Mouse (Mus musculus) leukemia stem cell, adult 10-12 weeks (primary cell): ENCODE results near the gene Krtap5-5. TPM values are rescaled to one million over a fixed set of nuclear protein-coding genes. Genes with fewer than 3 reads are reported as not detected.

Source experiments
- polyA plus RNA-seq: library from polyadenylated mRNA; stranded (reverse); fragments of >175 nt; gene quantifications from 2 replicates; pipeline ENCODE4 v1.2.3, GENCODE M21; 2012; ENCODE audit warnings: low replicate concordance

The Krtap5-5 gene
- polyA plus RNA-seq, result not detected in 2 replicates

DNA sequence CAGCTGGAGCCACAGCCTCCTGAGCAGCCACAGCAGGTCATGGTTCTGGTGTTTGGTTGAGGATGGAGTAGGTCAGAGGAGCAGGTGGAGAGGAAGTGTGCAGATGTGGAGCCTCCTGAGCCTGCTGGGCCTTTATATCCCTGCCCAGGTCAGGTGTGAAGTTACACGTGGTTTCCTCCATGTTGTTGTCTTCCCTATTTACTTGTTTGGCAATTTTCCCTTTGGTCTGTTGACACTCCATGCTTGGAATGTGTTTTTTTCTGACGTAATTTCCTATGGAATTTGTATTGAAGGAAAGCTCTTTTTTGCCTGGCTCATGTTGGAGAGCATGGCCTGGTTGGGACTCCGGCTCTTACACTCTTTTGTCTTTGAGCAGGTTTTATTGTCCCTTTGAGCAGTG is at the start of gene Krtap5-5:
Gene Krtap5-5, minus strand, starts transcription at position 101 of the 400 bp plus-strand sequence.

DNA sequence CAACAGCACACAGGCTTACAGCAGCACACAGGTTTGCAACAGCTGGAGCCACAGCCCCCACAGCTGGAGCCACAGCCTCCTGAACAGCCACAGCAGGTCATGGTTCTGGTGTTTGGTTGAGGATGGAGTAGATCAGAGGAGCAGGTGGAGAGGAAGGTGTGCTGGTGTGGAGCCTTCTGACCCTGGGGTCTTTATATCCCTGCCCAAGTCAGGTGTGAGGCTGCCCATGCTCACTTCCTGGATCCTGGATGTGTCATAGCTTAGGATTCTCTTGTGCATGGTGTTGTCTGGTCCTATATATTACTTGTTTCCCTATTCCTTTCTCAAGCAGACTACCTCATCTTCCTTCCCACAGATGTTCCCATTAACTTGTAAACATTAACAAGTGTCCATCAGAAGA is 44.5 kb upstream of the Krtap5-5 start, which contains the start of gene Gm4559:
Gene Gm4559, minus strand, starts transcription at position 101 of the 400 bp plus-strand sequence.

DNA sequence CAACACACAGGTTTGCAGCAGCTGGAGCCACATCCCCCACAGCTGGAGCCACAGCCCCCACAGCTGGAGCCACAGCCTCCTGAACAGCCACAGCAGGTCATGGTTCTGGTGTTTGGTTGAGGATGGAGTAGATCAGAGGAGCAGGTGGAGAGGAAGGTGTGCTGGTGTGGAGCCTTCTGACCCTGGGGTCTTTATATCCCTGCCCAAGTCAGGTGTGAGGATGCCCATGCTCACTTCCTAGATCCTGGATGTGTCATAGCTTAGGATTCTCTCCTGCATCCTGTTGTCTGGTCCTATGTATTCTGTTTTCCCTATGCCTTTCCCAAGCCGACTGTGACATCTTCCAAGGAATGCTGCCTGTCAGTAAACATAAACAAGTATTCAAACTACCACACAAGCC is 28.5 kb upstream of the Krtap5-5 start, which contains the start of gene Gm2431:
Gene Gm2431, minus strand, starts transcription at position 101 of the 400 bp plus-strand sequence.

DNA sequence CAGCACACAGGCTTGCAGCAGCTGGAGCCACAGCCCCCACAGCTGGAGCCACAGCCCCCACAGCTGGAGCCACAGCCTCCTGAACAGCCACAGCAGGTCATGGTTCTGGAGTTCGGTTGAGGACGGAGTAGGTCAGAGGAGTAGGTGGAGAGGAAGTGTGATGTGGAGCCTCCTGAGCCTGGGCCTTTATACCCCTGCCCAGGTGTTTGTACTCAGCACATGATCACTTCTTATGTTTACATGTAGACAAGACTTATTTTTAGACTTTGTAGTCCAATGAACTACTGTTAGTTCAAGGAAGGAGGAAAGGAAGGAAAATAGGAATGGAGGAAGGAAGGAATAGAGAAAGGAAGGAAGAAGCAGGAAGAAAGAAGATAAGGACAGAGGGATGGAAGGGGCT is 11.2 kb upstream of the Krtap5-5 start, which contains the start of gene Gm40460:
Gene Gm40460, minus strand, starts transcription at position 101 of the 400 bp plus-strand sequence.

DNA sequence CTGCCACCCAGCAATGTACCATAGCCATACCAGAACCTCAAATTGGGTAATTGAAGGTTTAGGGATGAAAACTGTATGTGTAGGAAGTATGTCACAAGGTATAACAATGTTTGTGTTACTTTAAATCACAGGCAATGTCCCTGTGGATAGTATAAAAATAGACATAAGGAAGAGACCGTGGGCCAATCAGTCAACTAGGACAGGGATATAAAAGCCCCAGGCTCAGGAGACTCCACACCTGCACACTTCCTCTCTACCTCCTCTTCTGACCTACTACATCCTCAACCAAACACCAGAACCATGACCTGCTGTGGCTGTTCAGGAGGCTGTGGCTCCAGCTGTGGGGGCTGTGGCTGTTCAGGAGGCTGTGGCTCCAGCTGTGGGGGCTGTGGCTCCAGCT is 18.2 kb downstream of the Krtap5-5 start, which contains the start of gene Gm7579:
Gene Gm7579, plus strand, starts transcription at position 301 of the 400 bp plus-strand sequence.

DNA sequence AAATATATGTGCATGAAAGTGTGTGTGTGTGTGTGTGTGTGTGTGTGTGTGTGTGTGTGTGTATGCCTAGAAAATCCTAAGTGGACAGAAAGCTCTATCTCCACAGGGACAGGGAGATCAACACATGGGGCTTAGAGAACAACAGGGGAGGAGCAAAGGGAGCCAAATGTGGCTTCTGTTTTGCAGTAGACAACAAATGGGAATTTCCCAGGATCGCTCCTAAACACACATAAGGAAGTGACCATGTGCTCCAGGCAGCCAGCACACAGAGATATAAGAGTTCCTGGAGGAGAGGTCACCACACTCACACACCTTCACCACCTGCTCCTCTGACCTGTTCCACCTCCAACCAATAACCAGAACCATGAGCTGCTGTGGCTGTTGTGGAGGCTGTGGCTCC is 28.7 kb downstream of the Krtap5-5 start, which contains the start of gene Krtap5-3:
Gene Krtap5-3, plus strand, starts transcription at position 301 of the 400 bp plus-strand sequence.

DNA sequence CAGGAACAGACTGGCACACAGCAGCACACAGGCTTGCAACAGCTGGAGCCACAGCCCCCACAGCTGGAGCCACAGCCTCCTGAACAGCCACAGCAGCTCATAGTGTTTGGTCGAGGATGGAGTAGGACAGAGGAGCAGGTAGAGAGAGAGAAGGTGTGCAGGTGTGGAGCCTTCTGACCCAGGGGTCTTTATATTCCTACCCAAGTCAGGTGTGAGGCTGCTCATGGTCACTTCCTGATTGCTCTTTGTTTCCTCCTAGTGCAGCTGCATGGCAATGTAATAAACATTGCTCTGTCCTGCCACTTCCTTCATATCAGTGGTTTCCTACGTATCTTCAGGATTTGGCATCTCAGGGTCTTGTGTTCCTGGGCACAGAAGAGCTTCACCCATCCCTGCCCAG is 39.5 kb downstream of the Krtap5-5 start, which contains the start of gene Gm10153:
Gene Gm10153, minus strand, starts transcription at position 101 of the 400 bp plus-strand sequence.

Other genes with a start within 250 kb of the Krtap5-5 start
- 10.0 and 53.1 TPM in 2 replicates for gene Mob2, start 168.9 kb downstream of the Krtap5-5 start, polyA plus RNA-seq
- gene Dusp8, start 134.1 kb downstream of the Krtap5-5 start, polyA plus RNA-seq, result 14.9 and 17.9 TPM in 2 replicates
- gene Gm45618, start 109.2 kb downstream of the Krtap5-5 start, polyA plus RNA-seq, result not detected in 2 replicates
- gene Gm39115, start 93.9 kb downstream of the Krtap5-5 start, polyA plus RNA-seq, result not detected in 2 replicates
- not detected in 2 replicates for gene Gm45337, start 85.4 kb downstream of the Krtap5-5 start, polyA plus RNA-seq
- not detected in 2 replicates for gene Gm29735, start 72.9 kb downstream of the Krtap5-5 start, polyA plus RNA-seq
- gene Gm4553, start 64.2 kb downstream of the Krtap5-5 start, polyA plus RNA-seq, result not detected in 2 replicates
- not detected in 2 replicates for gene Krtap5-2, start 54.0 kb downstream of the Krtap5-5 start, polyA plus RNA-seq
- not detected in 2 replicates for gene Gm10153, start 39.6 kb downstream of the Krtap5-5 start, polyA plus RNA-seq
- gene Krtap5-3, start 28.6 kb downstream of the Krtap5-5 start, polyA plus RNA-seq, result not detected in 2 replicates
- gene Gm7579, start 18.1 kb downstream of the Krtap5-5 start, polyA plus RNA-seq, result not detected in 2 replicates
- not detected in 2 replicates for gene Gm40460, start 11.1 kb upstream of the Krtap5-5 start, polyA plus RNA-seq
- gene Gm2431, start 28.4 kb upstream of the Krtap5-5 start, polyA plus RNA-seq, result not detected in 2 replicates
- gene Gm4559, start 44.4 kb upstream of the Krtap5-5 start, polyA plus RNA-seq, result not detected in 2 replicates
- gene Krtap5-1, start 67.1 kb upstream of the Krtap5-5 start, polyA plus RNA-seq, result not detected in 2 replicates
- gene Krtap5-4, start 73.6 kb upstream of the Krtap5-5 start, polyA plus RNA-seq, result not detected in 2 replicates
- gene Ifitm10, start 143.8 kb upstream of the Krtap5-5 start, polyA plus RNA-seq, result 7.7 and 27.5 TPM in 2 replicates
- gene Gm49369, start 152.7 kb upstream of the Krtap5-5 start, polyA plus RNA-seq, result 13.8 TPM in 1 of 2 replicates, not detected in the other
- 189 and 243 TPM in 2 replicates for gene Ctsd, start 158.1 kb upstream of the Krtap5-5 start, polyA plus RNA-seq
- 0.28 TPM in 1 of 2 replicates, not detected in the other for gene Syt8, start 204.9 kb upstream of the Krtap5-5 start, polyA plus RNA-seq
- 0.49 TPM in 1 of 2 replicates, not detected in the other for gene Tnni2, start 211.8 kb upstream of the Krtap5-5 start, polyA plus RNA-seq
- 86.7 and 86.8 TPM in 2 replicates for gene Lsp1, start 230.8 kb upstream of the Krtap5-5 start, polyA plus RNA-seq